Mouse (Mus musculus): ENCODE measurements around the gene Wdr4. TPM values are rescaled to one million over a fixed set of nuclear protein-coding genes. Genes with fewer than 3 reads are reported as not detected.

Gene Wdr4
- 28.6 TPM for polyA plus RNA-seq (2017; shearing (Covaris generic))

DNA sequence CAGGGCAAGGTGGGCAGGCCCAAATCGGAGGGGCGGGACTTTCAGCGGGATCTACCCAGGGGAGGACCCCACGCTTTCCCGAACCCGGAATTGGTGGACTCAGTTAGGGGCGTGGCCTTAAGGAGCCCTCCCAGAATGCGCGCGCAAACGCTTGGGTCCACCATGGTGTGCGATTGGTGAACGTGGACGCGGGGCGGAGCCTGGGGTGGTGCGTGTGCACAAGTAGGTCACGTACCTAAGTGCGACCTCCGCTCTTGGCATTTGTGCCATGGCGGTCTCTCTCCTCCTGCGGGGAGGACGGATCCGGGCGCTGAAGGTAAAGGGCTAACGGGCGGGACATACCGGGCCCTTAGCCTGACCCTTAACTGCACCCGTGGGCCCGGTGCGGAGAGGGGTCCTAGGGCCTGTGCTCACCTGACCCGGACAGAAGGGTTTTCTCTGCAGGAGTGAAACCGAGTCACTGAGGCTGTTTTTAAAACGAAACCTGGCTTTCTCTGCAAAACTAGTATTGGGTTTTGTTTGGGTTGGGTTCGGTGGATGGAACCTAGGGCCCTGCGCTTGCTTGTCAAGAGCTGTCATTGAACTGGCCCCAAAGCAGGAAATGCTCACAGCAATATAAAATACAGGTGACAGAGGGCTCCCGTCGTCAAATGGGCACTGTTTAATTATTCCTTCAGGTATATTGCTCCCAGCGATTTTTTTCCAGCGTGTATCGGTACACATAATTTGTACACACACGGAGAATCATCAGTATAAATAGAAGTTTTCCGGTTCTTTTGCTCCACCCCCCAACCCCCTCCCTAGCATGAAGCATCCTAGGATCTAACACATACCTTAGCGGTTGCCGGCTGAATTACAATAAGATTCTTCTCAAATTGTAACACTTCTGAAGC is at the start of gene Wdr4, which contains the start of gene Ndufv3:
Wdr4 (minus strand) TSS at position 35 of the 893 bp plus-strand sequence.
Ndufv3 (plus strand) TSS at position 170 of the 893 bp plus-strand sequence.

DNA sequence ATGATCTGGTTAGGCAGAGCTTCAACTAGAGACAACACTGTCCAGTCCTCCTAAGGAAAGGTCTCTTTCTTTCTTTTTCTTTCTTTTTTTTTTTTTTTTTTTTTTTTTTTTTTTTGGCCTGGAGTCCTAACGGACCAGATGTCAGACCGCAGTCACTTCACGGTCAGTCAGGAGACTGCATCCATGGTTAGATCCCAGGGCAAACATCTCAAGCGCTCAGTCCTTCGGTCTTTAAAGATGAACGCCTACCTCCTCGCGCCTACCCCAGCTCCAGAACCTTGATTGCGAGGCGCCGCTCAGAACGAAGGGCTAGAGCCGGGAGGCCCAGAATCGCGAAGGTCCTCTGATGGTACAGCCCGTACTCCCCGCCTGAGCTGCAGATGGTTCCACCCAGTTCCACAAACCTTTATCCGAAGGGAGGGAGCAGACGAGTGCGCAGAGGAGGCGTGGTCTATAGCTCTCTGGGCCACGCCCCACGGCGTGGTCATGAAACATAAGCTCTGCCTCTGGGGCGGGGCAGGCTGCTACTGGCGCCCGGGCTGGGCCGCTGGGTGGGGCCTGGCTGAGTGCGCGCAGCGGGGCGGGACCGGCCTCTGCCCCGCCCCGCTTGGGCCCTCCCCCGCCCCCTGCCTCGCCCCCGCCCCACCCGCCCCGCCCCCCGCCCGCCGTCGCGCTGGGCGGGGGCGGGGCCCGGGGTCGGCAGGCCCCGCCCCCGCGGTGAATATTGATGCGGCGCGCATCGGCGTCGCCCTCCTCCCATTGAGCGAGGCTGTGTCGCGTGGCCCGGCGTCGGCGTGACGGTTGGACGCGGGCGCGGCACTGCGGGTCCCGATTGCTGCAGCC is 44.5 kb upstream of the Wdr4 start, which contains the start of gene Pknox1:
Pknox1 (plus strand) TSS at position 720 of the 843 bp plus-strand sequence.

Other genes starting within 250 kb of the Wdr4 start
- gene Rsph1, start 242.6 kb downstream of the Wdr4 start, polyA plus RNA-seq (2017; shearing (Covaris generic)) = 0.69 TPM
- gene Slc37a1, start 233.2 kb downstream of the Wdr4 start, polyA plus RNA-seq (2017; shearing (Covaris generic)) = 45.0 TPM
- gene Pde9a, start 133.8 kb downstream of the Wdr4 start, polyA plus RNA-seq (2017; shearing (Covaris generic)) = not detected
- 276 TPM for gene Ndufv3, start 135 bp upstream of the Wdr4 start, polyA plus RNA-seq (2017; shearing (Covaris generic))
- 64.8 TPM for gene Pknox1, start 44.8 kb upstream of the Wdr4 start, polyA plus RNA-seq (2017; shearing (Covaris generic))
- gene Cbs, start 117.3 kb upstream of the Wdr4 start, polyA plus RNA-seq (2017; shearing (Covaris generic)) = not detected
- 265 TPM for gene U2af1, start 138.9 kb upstream of the Wdr4 start, polyA plus RNA-seq (2017; shearing (Covaris generic))
- not detected for gene Cryaa, start 157.8 kb upstream of the Wdr4 start, polyA plus RNA-seq (2017; shearing (Covaris generic))